In the genomic region with DNA sequence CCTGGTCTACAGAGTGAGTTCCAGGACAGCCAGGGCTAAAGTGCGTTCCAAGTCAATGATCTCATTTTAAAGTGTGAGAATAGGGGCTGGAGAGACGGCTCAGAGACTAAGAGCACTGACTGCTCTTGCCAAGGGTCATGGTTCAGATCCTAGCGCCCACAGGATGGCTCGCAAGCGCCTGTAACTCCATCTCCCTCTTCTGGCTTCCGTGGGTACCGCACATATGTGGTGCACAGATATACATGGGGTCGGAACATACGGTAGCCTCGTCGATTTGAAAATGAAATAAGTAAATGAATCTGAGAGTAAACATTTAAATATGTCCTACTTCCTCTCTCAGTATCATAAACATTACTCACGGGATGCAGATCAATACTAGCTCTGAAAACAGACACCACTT, we compare ENCODE assay signal across 31 mouse cellular contexts. TPM values are rescaled to one million over a fixed set of nuclear protein-coding genes. Genes with fewer than 3 reads are reported as not detected.
DNase-seq lines count a peak whose midpoint lies in the region; ATAC-seq and TF ChIP-seq lines count a peak whose summit lies in the region.
"Had no signal": no experiment of that assay in that cellular context is flagged by ENCODE, and none has a peak within 500 bp of the region (broad histone marks: within the 10 kb centered on the region; RNA-seq: fewer than 3 reads in every experiment).

No protein-coding gene starts in this region.

- H3K9me3 ChIP-seq in forebrain, embryonic 12.5 days = no peaks in the 10 kb centered on the region
- no peaks in the 10 kb centered on the region for H3K9me3 ChIP-seq in forebrain, embryonic 13.5 days (replicated peaks)
- H3K9me3 ChIP-seq in neural tube, embryonic 13.5 days = no peaks in the 10 kb centered on the region
- H3K9me3 ChIP-seq in limb, embryonic 10.5 days (replicated peaks) = no peaks in the 10 kb centered on the region
- H3K9me3 ChIP-seq: forebrain, embryonic 15.5 days; hindbrain, embryonic 13.5 days; limb, embryonic 13.5 days; liver, embryonic 12.5 days; megakaryocyte, embryonic 14.5 days had no signal

- 84% methylated on average over 12 of the region's 12 CpGs for WGBS in forebrain, embryonic 12.5 days
- WGBS in forebrain, embryonic 13.5 days = 89% methylated on average over 12 of the region's 12 CpGs
- WGBS in neural tube, embryonic 13.5 days = 83% methylated on average over 12 of the region's 12 CpGs
- 82% methylated on average over 12 of the region's 12 CpGs for WGBS in limb, embryonic 10.5 days

- no peaks in the 10 kb centered on the region for H3K27me3 ChIP-seq in forebrain, embryonic 12.5 days
- H3K27me3 ChIP-seq in forebrain, embryonic 13.5 days = no peaks in the 10 kb centered on the region
- no peaks in the 10 kb centered on the region for H3K27me3 ChIP-seq in neural tube, embryonic 13.5 days
- H3K27me3 ChIP-seq in limb, embryonic 10.5 days (ENCODE audit: low read depth, poor library complexity, severe bottlenecking) = no peaks in the 10 kb centered on the region
- H3K27me3 ChIP-seq: forebrain, embryonic 15.5 days; hindbrain, embryonic 13.5 days; limb, embryonic 13.5 days; liver, embryonic 12.5 days had no signal

- H3K4me3 ChIP-seq in forebrain, embryonic 12.5 days (replicated peaks) = no peak overlapping the region
- no peak overlapping the region for H3K4me3 ChIP-seq in forebrain, embryonic 13.5 days
- H3K4me3 ChIP-seq in layer of hippocampus, adult 2 months = no peak overlapping the region
- H3K4me3 ChIP-seq in neural tube, embryonic 13.5 days = no peak overlapping the region
- no peak overlapping the region for H3K4me3 ChIP-seq in limb, embryonic 10.5 days
- H3K4me3 ChIP-seq: forebrain, embryonic 15.5 days; hindbrain, embryonic 13.5 days; left cerebral cortex, adult 2 months; limb, embryonic 13.5 days; liver, embryonic 12.5 days; megakaryocyte, embryonic 14.5 days had no signal

- no peak for ATAC-seq in forebrain, embryonic 12.5 days (ENCODE audit: low FRiP score)
- no peak for ATAC-seq in forebrain, embryonic 13.5 days
- ATAC-seq in neural tube, embryonic 13.5 days (ENCODE audit: low read depth) = no peak
- ATAC-seq: forebrain, embryonic 15.5 days; liver, embryonic 12.5 days; lung, postnatal 0 days had no signal

- no peak overlapping the region for H3K4me2 ChIP-seq in forebrain, embryonic 12.5 days
- no peak overlapping the region for H3K4me2 ChIP-seq in forebrain, embryonic 13.5 days
- H3K4me2 ChIP-seq in neural tube, embryonic 13.5 days = no peak overlapping the region
- H3K4me2 ChIP-seq: forebrain, embryonic 15.5 days; heart, embryonic 11.5 days; hindbrain, embryonic 13.5 days; limb, embryonic 13.5 days; liver, embryonic 12.5 days had no signal

- H3K36me3 ChIP-seq in forebrain, embryonic 12.5 days (replicated peaks) = no peaks in the 10 kb centered on the region
- H3K36me3 ChIP-seq in forebrain, embryonic 13.5 days (ENCODE audit: poor library complexity, severe bottlenecking) = no peaks in the 10 kb centered on the region
- peaks cover 3% of the 10 kb centered on the region; the same call in 1 of the 2 replicates for H3K36me3 ChIP-seq in neural tube, embryonic 13.5 days
- H3K36me3 ChIP-seq in limb, embryonic 10.5 days = no peaks in the 10 kb centered on the region
- H3K36me3 ChIP-seq: forebrain, embryonic 15.5 days; hindbrain, embryonic 13.5 days; limb, embryonic 13.5 days; liver, embryonic 12.5 days had no signal

- no peak for DNase-seq in layer of hippocampus, adult 2 months (ENCODE audit: low spot score in 2 of 2)
- DNase-seq in layer of hippocampus, postnatal 10 days (ENCODE audit: low spot score in 2 of 2) = no peak
- DNase-seq in neural tube, embryonic 10.5 days (ENCODE audit: extremely low spot score, low spot score) = no peak
- DNase-seq in limb, embryonic 10.5 days (ENCODE audit: low spot score) = no peak
- no peak for DNase-seq in natural killer cell, adult 2 months (ENCODE audit: low spot score in 2 of 2)
- DNase-seq: adrenal gland, adult 8-10 months; cerebellum, adult 9-10 months; cerebellum, postnatal 36 days; gastrocnemius, postnatal 25 days; heart, adult 18-20 months; heart, postnatal 36 days; kidney, adult 18-20 months; lung, adult 18-20 months; lung, postnatal 4 days; right cerebral cortex, adult 18-20 months; right cerebral cortex, postnatal 4 days; thymus, postnatal 4 days had no signal

- peaks cover 46% of the 10 kb centered on the region for H3K4me1 ChIP-seq in forebrain, embryonic 12.5 days
- H3K4me1 ChIP-seq in forebrain, embryonic 13.5 days = peaks cover 38% of the 10 kb centered on the region
- peaks cover 56% of the 10 kb centered on the region for H3K4me1 ChIP-seq in neural tube, embryonic 13.5 days (replicated peaks)
- H3K4me1 ChIP-seq in limb, embryonic 10.5 days = peaks cover 44% of the 10 kb centered on the region
- H3K4me1 ChIP-seq: megakaryocyte, embryonic 14.5 days had no signal

- peak; percentile 40 for TF ChIP-seq CTCF in layer of hippocampus, adult 2 months (conservative IDR thresholded peaks at IDR 0.05)

- 0 out of 2 replicates have a peak overlapping the region, but pooled peaks have one; percentile 19 for H3K27ac ChIP-seq in forebrain, embryonic 12.5 days
- H3K27ac ChIP-seq in forebrain, embryonic 13.5 days = no peak overlapping the region
- H3K27ac ChIP-seq in layer of hippocampus, adult 2 months = no peak overlapping the region
- H3K27ac ChIP-seq in neural tube, embryonic 13.5 days (replicated peaks) = 0 out of 2 replicates have a peak overlapping the region, but pooled peaks have one; percentile 50
- no peak overlapping the region for H3K27ac ChIP-seq in limb, embryonic 10.5 days
- H3K27ac ChIP-seq: forebrain, embryonic 15.5 days; hindbrain, embryonic 13.5 days; left cerebral cortex, adult 2 months; limb, embryonic 13.5 days; liver, embryonic 12.5 days had no signal

- no peak overlapping the region for H3K9ac ChIP-seq in forebrain, embryonic 12.5 days
- no peak overlapping the region for H3K9ac ChIP-seq in forebrain, embryonic 13.5 days
- no peak overlapping the region for H3K9ac ChIP-seq in neural tube, embryonic 13.5 days
- H3K9ac ChIP-seq: forebrain, embryonic 15.5 days; hindbrain, embryonic 13.5 days; limb, embryonic 13.5 days; liver, embryonic 12.5 days had no signal

RNA-seq across cellular contexts. Expression of gene Atp9a, which starts 12.5 kb away (rescaled TPM):
- 27.6 and 28.3 TPM in 2 replicates for polyA plus RNA-seq in forebrain, embryonic 12.5 days (2016; fragmentation: Nextera tagmentation; extraction: Ambion mirVana)
- 35.2 and 37.1 TPM in 2 replicates for polyA plus RNA-seq in forebrain, embryonic 13.5 days (2015; fragmentation: Nextera tagmentation; extraction: Ambion mirVana)
- 100 to 1,000 TPM; 339 to 358 TPM for total RNA-seq in layer of hippocampus, adult 2 months (2021)
- 100 to 1,000 TPM; 426 to 444 TPM for total RNA-seq in layer of hippocampus, postnatal 10 days (2021)
- 58.9 and 72.6 TPM in 2 replicates for polyA plus RNA-seq in neural tube, embryonic 13.5 days (2015; fragmentation: Nextera tagmentation; extraction: Ambion mirVana)
- polyA plus RNA-seq in limb, embryonic 10.5 days (2016; fragmentation: Nextera tagmentation; extraction: Ambion mirVana) = 4.9 and 6.5 TPM in 2 replicates

RNA-seq across cellular contexts. Expression of gene Sall4, which starts 38.0 kb away (rescaled TPM):
- polyA plus RNA-seq in forebrain, embryonic 12.5 days (2016; fragmentation: Nextera tagmentation; extraction: Ambion mirVana) = 4.6 and 6.9 TPM in 2 replicates
- 2.3 and 3.2 TPM in 2 replicates for polyA plus RNA-seq in forebrain, embryonic 13.5 days (2015; fragmentation: Nextera tagmentation; extraction: Ambion mirVana)
- total RNA-seq in layer of hippocampus, adult 2 months (2021) = under 1 TPM; 0.34 to 0.61 TPM
- under 1 TPM; 0.13 to 0.23 TPM for total RNA-seq in layer of hippocampus, postnatal 10 days (2021)
- 0.81 and 3.1 TPM in 2 replicates for polyA plus RNA-seq in neural tube, embryonic 13.5 days (2015; fragmentation: Nextera tagmentation; extraction: Ambion mirVana)
- polyA plus RNA-seq in limb, embryonic 10.5 days (2016; fragmentation: Nextera tagmentation; extraction: Ambion mirVana) = 26.8 and 53.3 TPM in 2 replicates
- total RNA-seq: monocyte, adult 5-6 weeks had no signal
- polyA plus RNA-seq: lung, postnatal 0 days; spleen, adult 2 months; thymus, postnatal 0 days had no signal

Comparison
In these comparisons a context has a peak if more than half of its experiments do, and no peak if none do; other contexts are left out.
1. H3K27ac ChIP-seq: peak in forebrain, embryonic 12.5 days (single experiment) and neural tube, embryonic 13.5 days (single experiment); none in forebrain, embryonic 13.5 days (single experiment), layer of hippocampus, adult 2 months (single experiment) and limb, embryonic 10.5 days (single experiment).